Mouse (Mus musculus): Measurements from ENCODE around the gene Mycl. TPM values are rescaled to one million over a fixed set of nuclear protein-coding genes. Genes with fewer than 3 reads are reported as not detected.

The Mycl gene
- total and polyA plus RNA-seq, 3 experiments: 0.11 TPM; not detected in 2

DNA sequence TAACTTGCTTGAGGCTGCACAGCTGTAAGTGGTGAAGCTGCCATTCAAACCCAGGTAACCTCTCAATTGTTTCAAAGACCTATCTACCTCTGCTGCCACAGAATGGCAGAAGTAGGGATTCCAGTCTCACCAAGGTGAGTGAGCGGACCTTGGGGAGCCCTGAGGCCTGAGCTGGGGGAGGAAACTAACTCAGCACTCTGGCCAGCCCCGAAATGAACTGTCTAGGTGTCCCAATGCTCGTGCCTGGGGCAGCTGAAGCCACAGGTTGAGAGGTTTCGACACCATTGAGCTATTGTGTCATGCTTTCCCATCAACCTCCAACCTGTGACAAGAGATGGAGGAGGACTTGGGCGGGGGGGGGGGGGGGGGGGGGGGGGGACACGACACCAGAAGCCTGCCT lies 39.2 kb upstream of the Mycl start:
- Histone ChIP-seq H3K4me1 (ENCODE audit: insufficient read depth, low read depth, low read length) (peaks cover 33% of the 10 kb centered on the region), H3K4me3 (ENCODE audit: low read depth, low read length) (no peak overlapping the region), H3K36me3 (replicated peaks) (no peaks in the 10 kb centered on the region), H3K9me3 (replicated peaks) (no peaks in the 10 kb centered on the region), H3K27me3 (ENCODE audit: insufficient read depth, low read length) (peaks cover 21% of the 10 kb centered on the region)
- ATAC-seq (ENCODE audit: extremely low read depth, insufficient number of reproducible peaks, low FRiP score, poor library complexity, severe bottlenecking) (no peak), DNase-seq (ENCODE audit: low spot score) (no peak)
- TF ChIP-seq TAL1 (conservative IDR thresholded peaks at IDR 0.05; ENCODE audit: low read depth, low read length): no peak
- no peak for TF ChIP-seq GATA2 (IDR thresholded peaks at IDR 0.05; ENCODE audit: borderline replicate concordance, low read depth, low read length)
- TF ChIP-seq GATA1 (IDR thresholded peaks at IDR 0.05; ENCODE audit: borderline replicate concordance, low read length): no peak
- TF ChIP-seq CTCF (IDR thresholded peaks at IDR 0.05; ENCODE audit: low read depth, low read length): no peak
- no peak for TF ChIP-seq POLR2AphosphoS5 (IDR thresholded peaks at IDR 0.05; ENCODE audit: insufficient replicate concordance, low read depth, low read length)

- Histone ChIP-seq H3K27me3 (ENCODE audit: insufficient read depth, low read length) (peaks cover 29% of the 10 kb centered on the region), H3K4me1 (ENCODE audit: insufficient read depth, low read depth, low read length) (peaks cover 34% of the 10 kb centered on the region), H3K9me3 (replicated peaks) (no peaks in the 10 kb centered on the region), H3K4me3 (ENCODE audit: low read depth, low read length) (no peak overlapping the region), H3K36me3 (replicated peaks) (no peaks in the 10 kb centered on the region)
- DNase-seq (ENCODE audit: low spot score): no peak
- ATAC-seq (ENCODE audit: extremely low read depth, insufficient number of reproducible peaks, low FRiP score, poor library complexity, severe bottlenecking): no peak
- no peak for TF ChIP-seq CTCF (IDR thresholded peaks at IDR 0.05; ENCODE audit: low read depth, low read length)
- no peak for TF ChIP-seq GATA2 (IDR thresholded peaks at IDR 0.05; ENCODE audit: borderline replicate concordance, low read depth, low read length)
- no peak for TF ChIP-seq GATA1 (IDR thresholded peaks at IDR 0.05; ENCODE audit: borderline replicate concordance, low read length)
- no peak for TF ChIP-seq TAL1 (conservative IDR thresholded peaks at IDR 0.05; ENCODE audit: low read depth, low read length)
- no peak for TF ChIP-seq POLR2AphosphoS5 (IDR thresholded peaks at IDR 0.05; ENCODE audit: insufficient replicate concordance, low read depth, low read length)
Observed at GRCm38 (mm10) chr4:122958491-122959031, 36.9 kb upstream of the Mycl start.

GRCm38 (mm10) chr4:122959816-122960215 lies 35.6 kb upstream of the Mycl start:
- no peak for ATAC-seq (ENCODE audit: extremely low read depth, insufficient number of reproducible peaks, low FRiP score, poor library complexity, severe bottlenecking)
- Histone ChIP-seq H3K27me3 (ENCODE audit: insufficient read depth, low read length) (peaks cover 35% of the 10 kb centered on the region), H3K36me3 (replicated peaks) (no peaks in the 10 kb centered on the region), H3K9me3 (replicated peaks) (no peaks in the 10 kb centered on the region), H3K4me1 (ENCODE audit: insufficient read depth, low read depth, low read length) (peaks cover 29% of the 10 kb centered on the region), H3K4me3 (ENCODE audit: low read depth, low read length) (no peak overlapping the region)
- DNase-seq (ENCODE audit: low spot score): no peak
- TF ChIP-seq GATA1 (IDR thresholded peaks at IDR 0.05; ENCODE audit: borderline replicate concordance, low read length): no peak
- TF ChIP-seq POLR2AphosphoS5 (IDR thresholded peaks at IDR 0.05; ENCODE audit: insufficient replicate concordance, low read depth, low read length): no peak
- no peak for TF ChIP-seq CTCF (IDR thresholded peaks at IDR 0.05; ENCODE audit: low read depth, low read length)
- no peak for TF ChIP-seq GATA2 (IDR thresholded peaks at IDR 0.05; ENCODE audit: borderline replicate concordance, low read depth, low read length)
- TF ChIP-seq TAL1 (conservative IDR thresholded peaks at IDR 0.05; ENCODE audit: low read depth, low read length): no peak

DNA sequence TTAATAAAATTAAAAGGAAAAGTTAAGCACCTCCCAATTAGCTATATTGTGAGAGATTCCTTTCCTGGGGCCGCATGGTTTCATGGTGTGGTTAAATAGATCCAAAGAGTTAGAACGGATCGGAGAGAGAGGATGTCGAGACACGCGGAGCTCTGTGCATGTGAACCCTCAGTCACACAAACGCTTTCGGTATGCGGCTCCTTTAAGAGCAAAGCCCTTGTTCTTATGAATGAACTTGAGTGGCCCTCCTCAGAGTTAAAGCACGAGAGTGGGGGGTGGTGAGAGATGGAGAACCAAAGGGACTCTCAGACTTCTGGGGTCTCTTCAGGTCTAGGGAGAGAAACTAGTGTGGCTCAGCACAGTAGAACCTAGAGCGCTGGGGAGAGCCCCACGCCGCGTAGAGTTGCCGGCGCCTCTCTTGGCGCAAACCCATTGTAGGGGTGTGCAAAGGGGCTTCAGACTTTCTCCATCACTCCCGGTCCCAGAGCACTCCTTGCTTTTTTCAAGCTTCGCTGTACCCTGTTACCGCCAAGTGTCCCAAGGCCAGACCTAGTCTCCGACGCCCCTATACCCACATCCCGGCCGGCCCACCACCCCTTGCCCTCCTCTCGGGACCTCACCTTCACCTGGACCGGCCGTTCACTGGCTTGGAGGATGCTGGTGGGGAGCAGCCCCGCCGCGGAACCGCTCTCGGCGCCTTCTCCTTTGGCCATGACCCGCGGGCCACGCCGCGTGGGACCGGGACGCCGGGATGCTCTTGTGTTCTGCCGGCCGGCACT lies 34.9 kb upstream of the Mycl start:
- H3K4me1 ChIP-seq (ENCODE audit: insufficient read depth, low read depth, low read length): peaks cover 22% of the 10 kb centered on the region
- no peaks in the 10 kb centered on the region for H3K36me3 ChIP-seq (replicated peaks)
- H3K9me3 ChIP-seq (replicated peaks): no peaks in the 10 kb centered on the region
- H3K4me3 ChIP-seq (ENCODE audit: low read depth, low read length): peak overlapping the region; percentile 9; the same call in 1 of the 2 replicates
- DNase-seq (ENCODE audit: low spot score) (no peak), ATAC-seq (ENCODE audit: extremely low read depth, insufficient number of reproducible peaks, low FRiP score, poor library complexity, severe bottlenecking) (no peak)
- TF ChIP-seq CTCF (IDR thresholded peaks at IDR 0.05; ENCODE audit: low read depth, low read length) (no peak), TAL1 (conservative IDR thresholded peaks at IDR 0.05; ENCODE audit: low read depth, low read length) (no peak)
- peaks cover 35% of the 10 kb centered on the region for H3K27me3 ChIP-seq (ENCODE audit: insufficient read depth, low read length)

DNA sequence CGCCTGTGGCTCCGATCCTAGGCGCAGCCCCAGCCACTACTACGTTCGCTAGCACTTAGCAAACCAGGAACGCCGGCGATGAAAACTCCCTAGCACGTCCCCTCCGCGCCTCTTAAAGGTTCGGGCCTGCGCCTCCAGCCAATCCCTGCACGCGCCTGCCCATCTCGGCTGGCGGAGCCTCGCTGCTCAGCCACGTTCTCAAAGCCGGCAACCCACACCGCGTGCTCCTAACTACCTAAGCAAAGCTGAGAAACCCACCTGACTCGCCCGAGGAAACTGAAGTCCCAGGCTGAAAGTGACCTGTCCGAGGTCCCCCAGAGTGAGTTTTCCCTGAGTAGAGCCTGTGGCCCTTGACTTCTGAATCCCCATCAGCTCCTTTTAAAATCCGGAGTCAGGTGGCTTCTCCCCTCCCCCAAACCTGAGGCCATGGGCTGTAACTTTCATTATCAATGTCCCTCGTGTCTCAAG lies 34.3 kb upstream of the Mycl start, which contains the start of gene Mfsd2a:
Gene Mfsd2a, minus strand, starts transcription at position 89 of the 468 bp plus-strand sequence.
- TF ChIP-seq GATA1 (IDR thresholded peaks at IDR 0.05; ENCODE audit: borderline replicate concordance, low read length): no peak
- no peak for TF ChIP-seq POLR2AphosphoS5 (IDR thresholded peaks at IDR 0.05; ENCODE audit: insufficient replicate concordance, low read depth, low read length)
- no peak for TF ChIP-seq TAL1 (conservative IDR thresholded peaks at IDR 0.05; ENCODE audit: low read depth, low read length)
- no peak for TF ChIP-seq CTCF (IDR thresholded peaks at IDR 0.05; ENCODE audit: low read depth, low read length)
- TF ChIP-seq GATA2 (IDR thresholded peaks at IDR 0.05; ENCODE audit: borderline replicate concordance, low read depth, low read length): no peak
- H3K27me3 ChIP-seq (ENCODE audit: insufficient read depth, low read length): peaks cover 36% of the 10 kb centered on the region
- peaks cover 16% of the 10 kb centered on the region for H3K4me1 ChIP-seq (ENCODE audit: insufficient read depth, low read depth, low read length)
- DNase-seq (ENCODE audit: low spot score) (no peak), ATAC-seq (ENCODE audit: extremely low read depth, insufficient number of reproducible peaks, low FRiP score, poor library complexity, severe bottlenecking) (no peak)
- H3K9me3 ChIP-seq (replicated peaks): no peaks in the 10 kb centered on the region
- H3K4me3 ChIP-seq (ENCODE audit: low read depth, low read length): peak within 1 kb of the TSS; percentile 9; the same call in 1 of the 2 replicates
- H3K36me3 ChIP-seq (replicated peaks): no peaks in the 10 kb centered on the region

GRCm38 (mm10) chr4:122961589-122961988 lies 33.9 kb upstream of the Mycl start:
- H3K4me3 ChIP-seq (ENCODE audit: low read depth, low read length): no peak overlapping the region
- DNase-seq (ENCODE audit: low spot score) (no peak), ATAC-seq (ENCODE audit: extremely low read depth, insufficient number of reproducible peaks, low FRiP score, poor library complexity, severe bottlenecking) (no peak)
- peaks cover 41% of the 10 kb centered on the region for H3K27me3 ChIP-seq (ENCODE audit: insufficient read depth, low read length)
- H3K36me3 ChIP-seq (replicated peaks): no peaks in the 10 kb centered on the region
- no peaks in the 10 kb centered on the region for H3K9me3 ChIP-seq (replicated peaks)
- H3K4me1 ChIP-seq (ENCODE audit: insufficient read depth, low read depth, low read length): peaks cover 13% of the 10 kb centered on the region
- TF ChIP-seq CTCF (IDR thresholded peaks at IDR 0.05; ENCODE audit: low read depth, low read length) (no peak), GATA1 (IDR thresholded peaks at IDR 0.05; ENCODE audit: borderline replicate concordance, low read length) (no peak), POLR2AphosphoS5 (IDR thresholded peaks at IDR 0.05; ENCODE audit: insufficient replicate concordance, low read depth, low read length) (no peak), TAL1 (conservative IDR thresholded peaks at IDR 0.05; ENCODE audit: low read depth, low read length) (no peak), GATA2 (IDR thresholded peaks at IDR 0.05; ENCODE audit: borderline replicate concordance, low read depth, low read length) (no peak)
